Mouse (Mus musculus): Measurements from ENCODE around the gene Coa3.

DNA sequence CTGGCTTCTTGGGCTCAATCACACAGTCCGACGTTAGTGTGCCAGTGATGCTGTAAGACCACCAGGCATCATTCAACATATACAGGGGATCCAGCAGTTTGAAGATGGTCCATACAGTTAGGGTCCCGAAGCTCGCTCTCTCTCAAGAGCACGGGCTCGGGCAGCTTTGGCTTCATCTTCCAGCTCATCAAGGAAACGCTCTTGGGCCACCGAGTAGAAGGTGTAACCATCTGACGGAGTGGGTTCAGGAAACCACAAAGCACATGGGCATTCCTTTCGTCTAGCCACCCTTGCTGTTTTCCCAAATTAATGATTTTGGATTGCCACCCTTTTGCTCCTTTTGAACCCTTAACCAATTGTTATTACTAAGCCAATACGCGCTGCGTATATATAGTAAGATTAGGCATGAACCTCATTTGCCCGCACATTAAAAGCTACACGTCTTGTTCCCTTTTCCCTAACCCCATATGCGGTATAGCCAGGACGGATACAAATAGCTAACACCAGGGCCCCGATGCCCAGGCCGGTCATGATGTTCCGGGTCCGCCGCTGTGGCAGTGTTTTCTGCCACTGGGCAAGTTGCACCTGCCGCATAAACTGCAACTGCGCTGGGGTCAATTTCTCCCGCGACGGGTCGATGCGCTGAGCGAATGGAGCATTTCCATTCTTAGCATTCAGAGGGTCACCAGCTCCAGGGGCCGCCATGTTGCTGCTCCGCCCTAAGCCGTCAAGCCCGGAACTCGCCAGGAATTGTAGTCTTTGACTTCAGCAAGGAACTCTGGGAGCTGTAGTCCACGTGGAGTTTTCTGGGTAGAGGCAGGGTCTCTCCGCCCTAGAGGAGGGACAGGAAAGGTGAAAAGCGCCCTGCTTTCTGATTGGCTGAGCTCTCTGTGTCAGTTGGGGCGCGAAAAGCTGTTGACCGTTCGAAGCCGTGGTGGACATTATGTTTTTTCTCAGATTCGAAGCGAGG, at the start of gene Coa3, which contains the start of gene Cntd1:
- no peak for TF ChIP-seq MAFK (IDR thresholded peaks at IDR 0.05; ENCODE audit: insufficient replicate concordance, low read length)
- TF ChIP-seq POLR2A (IDR thresholded peaks at IDR 0.05; ENCODE audit: low read depth, low read length) = peak; percentile 92
- TF ChIP-seq CTCF (conservative IDR thresholded peaks at IDR 0.05 in 1 of 2, IDR thresholded peaks at IDR 0.05 in 1 of 2; ENCODE audit: low read depth in 2 of 2, low read length in 2 of 2) = no peak
- TF ChIP-seq JUND (conservative IDR thresholded peaks at IDR 0.05; ENCODE audit: low read depth, low read length) = peak; percentile 37; the same call in 1 of the 2 replicates
- peak; percentile 99 for TF ChIP-seq HCFC1 (IDR thresholded peaks at IDR 0.05; ENCODE audit: low read depth, low read length)
- peak; percentile 81 for TF ChIP-seq CHD2 (IDR thresholded peaks at IDR 0.05; ENCODE audit: low read length)
- no peak for TF ChIP-seq UBTF (IDR thresholded peaks at IDR 0.05; ENCODE audit: low read depth, low read length)
